Mouse (Mus musculus) c-Kit-positive CD71-positive TER-119-negative erythroid progenitor cells, embryonic 14.5 days (primary cell): Measurements from ENCODE around the gene Trarg1.

Experiments
- DNase-seq: peaks from one replicate; pipeline ENCODE4 v3.0.0-alpha.2; 2013; ENCODE audit warnings: low read depth

Gene Trarg1

DNA sequence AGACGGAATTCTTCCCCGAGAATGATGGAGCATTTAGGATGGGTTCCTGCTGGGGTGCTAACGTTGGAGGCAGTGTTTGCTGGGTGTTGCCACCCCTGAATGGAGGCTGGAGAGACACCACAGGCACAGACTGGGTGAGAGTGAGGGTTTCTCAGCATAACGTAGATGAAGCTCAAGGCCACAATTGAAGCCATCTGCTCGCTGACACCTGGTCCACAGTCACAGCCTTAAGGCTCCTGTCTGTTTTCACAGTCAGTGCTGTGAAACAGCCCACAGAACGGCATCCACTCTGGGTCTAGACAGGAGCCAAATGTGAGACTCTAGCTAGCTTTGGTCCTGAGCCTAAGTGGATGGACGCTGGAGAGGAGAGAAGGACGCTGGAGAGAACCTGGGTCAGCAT lies 5.4 kb upstream of the Trarg1 start:
- no peak for DNase-seq

DNA sequence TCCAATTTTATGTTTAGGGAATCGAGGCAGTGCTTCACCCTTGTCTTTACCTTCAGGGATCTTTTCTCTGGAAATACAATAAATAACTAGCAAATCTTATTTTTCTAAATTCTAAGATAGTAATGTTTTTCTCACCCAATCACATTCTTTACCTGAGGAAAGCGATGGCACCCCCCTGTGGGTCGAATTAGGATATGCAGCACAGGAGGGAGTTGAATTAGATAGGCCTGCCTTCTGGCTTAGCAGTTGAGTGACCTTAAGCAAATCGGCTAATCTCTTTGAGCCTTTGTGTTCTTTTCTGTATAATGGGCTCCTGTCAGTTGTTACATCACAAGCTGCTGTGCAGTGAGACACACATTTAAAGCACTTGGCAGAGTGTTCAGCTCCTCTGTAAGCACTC lies 4.9 kb upstream of the Trarg1 start:
- no peak for DNase-seq

GRCm38 (mm10) chr11:76685604-76686003 lies 6.0 kb downstream of the Trarg1 start:
- DNase-seq = no peak

- DNase-seq = no peak
These were observed 12.5 kb downstream of the Trarg1 start for GRCm38 (mm10) chr11:76692096-76692495.

GRCm38 (mm10) chr11:76695810-76696209 lies 16.2 kb downstream of the Trarg1 start:
- DNase-seq = no peak

DNA sequence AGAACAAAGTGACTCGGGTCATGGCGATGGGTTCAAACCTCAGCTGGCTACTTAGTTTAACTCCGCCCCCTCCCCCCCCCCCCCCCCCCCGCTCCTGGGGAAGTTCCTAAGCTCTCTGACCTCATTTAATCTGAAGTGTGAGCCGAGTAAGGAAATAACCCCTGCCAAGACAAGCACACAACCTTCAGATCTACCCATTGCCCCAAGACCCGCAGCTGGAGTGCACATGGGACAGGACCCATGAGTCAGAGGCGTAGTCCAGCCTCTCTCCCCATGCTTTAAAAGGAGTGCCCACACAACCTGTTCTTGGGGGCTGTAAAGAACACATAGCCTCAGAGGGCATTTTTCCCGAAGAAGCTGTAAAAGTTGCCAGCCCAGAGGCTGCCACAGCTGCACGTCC lies 20.0 kb downstream of the Trarg1 start:
- DNase-seq = no peak

DNA sequence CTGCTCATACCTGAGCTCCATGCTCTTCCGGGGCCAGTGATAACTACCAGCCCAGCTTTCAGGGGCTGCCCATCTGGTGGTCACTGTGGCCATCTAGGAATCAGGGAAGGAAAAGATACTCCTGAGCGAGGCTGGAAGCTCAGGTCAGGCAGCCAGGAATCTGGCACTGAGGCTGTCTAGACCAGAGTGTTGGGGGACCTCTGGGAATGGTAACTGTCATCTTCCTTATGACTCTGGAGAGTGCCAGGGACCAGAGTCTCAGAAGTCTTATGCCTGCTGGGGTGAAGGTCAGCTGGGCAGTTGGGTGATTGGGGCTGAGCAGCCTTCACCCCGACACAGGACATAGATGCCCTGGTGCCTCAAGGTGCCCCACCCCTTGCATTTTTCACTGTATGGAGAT lies 28.0 kb downstream of the Trarg1 start:
- DNase-seq = no peak

DNA sequence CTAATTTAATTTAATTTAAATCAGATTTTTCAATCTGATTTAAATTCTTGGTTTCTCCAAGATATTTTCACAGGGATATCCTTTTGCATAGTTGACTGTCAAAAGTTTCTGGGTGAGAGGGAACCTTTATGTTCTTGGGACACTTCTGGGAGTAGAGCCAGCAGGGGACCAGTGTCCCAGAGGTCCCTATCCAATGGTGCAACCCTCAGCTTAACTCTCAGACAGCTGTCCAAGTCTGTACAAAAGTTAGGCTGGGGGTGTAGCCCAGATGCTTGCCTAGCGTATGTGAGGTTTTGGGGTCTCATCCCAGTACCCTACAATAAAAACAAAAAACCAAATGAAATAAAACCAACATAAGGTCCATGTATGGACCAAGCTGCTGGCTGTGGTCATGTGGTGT lies 28.5 kb downstream of the Trarg1 start:
- no peak for DNase-seq

DNA sequence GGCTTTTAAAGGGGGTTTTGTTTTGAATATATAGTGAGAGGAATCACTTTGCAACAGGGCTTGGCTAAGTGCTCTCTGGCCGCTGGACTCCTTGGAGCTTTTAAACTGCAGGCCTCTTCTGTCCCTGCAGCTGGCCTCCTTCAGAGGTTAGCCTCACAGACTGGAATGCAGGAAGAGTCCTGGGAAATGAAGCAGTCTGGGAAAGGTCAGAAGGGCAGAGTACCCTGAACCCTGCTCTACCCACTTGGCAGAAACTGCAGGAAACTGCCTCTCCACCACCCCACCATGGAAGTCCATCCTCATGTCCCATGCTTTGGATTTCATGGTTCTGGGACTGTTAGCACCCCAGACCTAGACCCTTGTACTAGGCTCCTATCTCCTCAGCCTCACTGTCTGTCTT lies 29.3 kb downstream of the Trarg1 start:
- DNase-seq = no peak

GRCm38 (mm10) chr11:76709625-76710452 lies 30.2 kb downstream of the Trarg1 start:
- no peak for DNase-seq

- no peak for DNase-seq
These were observed 37.4 kb downstream of the Trarg1 start for GRCm38 (mm10) chr11:76717000-76717399.

DNA sequence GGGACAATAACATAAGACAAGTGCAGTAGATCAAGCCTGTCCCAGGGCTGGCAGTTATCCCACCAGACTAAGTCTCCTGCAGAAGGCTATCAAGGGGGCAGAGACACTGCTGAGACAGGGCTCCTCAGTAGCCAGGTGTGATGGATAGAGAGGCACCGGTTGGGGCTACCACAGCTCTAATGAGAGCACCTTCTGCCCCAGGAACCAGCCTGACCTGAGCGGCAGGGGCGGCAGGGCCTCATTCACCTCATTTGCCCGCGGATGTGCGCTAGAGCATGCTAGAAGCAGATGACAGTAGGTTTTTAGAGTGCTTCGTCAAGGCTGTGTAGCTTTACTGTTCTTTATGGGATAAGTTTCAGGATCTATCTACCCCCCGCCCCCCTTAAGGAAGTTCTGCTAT lies 44.3 kb downstream of the Trarg1 start:
- no peak for DNase-seq

GRCm38 (mm10) chr11:76728093-76728492 lies 48.5 kb downstream of the Trarg1 start:
- no peak for DNase-seq

DNA sequence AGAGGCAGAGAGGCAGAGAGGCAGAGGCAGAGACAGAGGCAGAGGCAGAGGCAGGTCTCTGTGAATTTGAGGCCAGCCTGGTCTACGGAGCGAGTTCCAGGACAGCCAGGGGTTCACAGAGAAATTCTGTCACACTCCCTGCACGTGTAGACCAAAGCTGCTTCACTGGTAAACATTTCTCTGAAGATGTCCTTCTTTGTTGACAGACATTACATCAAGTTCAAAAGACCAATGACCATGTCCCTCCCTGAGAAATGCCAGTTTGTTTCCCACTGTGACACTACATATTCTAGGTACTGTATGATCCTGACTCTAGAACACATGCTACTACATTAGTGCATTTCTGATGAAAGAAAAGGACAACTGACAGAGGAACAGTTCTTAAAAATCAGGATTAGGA lies 51.0 kb downstream of the Trarg1 start:
- DNase-seq = no peak

GRCm38 (mm10) chr11:76734560-76734959 lies 55.0 kb downstream of the Trarg1 start:
- no peak for DNase-seq

- no peak for DNase-seq
These were observed 56.2 kb downstream of the Trarg1 start for GRCm38 (mm10) chr11:76735753-76736324.

DNA sequence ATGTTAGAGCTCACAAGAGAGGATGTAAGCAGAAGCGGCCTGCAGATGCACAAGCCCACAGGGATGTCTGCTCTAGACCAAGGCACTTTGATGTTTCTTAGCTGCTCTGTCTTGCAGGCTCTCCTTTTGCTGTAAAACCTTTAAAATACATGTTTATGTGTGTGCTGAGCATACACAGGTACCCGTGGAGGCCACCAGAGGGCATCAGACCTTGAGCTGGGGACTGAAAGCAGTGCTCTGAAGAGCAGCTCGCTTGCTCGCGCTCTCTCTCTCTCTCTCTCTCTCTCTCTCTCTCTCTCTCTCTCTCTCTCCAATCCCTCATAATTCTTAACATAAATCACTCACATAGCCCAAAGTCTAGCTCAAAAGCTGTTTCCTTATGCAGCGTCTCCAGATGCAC lies 59.5 kb downstream of the Trarg1 start:
- no peak for DNase-seq

GRCm38 (mm10) chr11:76742511-76742910 lies 62.9 kb downstream of the Trarg1 start:
- no peak for DNase-seq

DNA sequence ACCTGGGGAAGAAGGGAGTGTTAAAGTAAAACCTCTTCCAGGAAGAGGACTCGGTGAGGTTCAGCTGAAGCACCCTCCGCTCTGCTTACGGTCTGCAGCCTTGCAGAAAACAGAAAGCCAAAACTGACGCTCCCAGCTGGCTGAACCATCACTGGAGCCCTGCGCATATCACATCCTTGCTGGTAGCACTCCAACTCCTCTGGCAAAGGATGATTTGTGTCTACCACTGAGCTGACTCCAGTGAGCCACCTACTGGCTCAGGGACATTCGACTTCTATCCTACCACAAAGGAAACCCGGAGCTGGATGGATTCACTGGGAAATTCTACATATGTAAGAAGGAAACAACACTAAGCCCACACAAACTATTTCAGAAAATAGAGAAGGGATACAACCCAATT lies 64.9 kb downstream of the Trarg1 start:
- no peak for DNase-seq

DNA sequence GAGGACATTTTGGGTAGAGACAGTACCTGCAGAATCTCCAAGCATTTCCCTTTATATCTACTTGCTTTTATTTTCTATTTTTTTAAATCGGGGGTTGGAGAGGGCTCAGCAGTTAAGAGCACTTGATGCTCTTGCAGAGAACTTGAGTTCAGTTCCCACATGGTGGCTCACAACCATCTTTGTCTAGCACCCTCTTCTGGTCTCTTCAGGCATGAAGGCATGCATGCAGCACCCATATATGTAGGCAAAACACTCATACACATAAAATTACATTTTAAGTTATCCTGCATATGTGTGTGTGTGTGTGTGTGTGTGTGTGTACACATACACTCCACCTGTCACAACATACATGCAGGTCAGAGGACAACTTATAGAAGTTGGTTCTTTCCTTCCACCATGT lies 66.3 kb downstream of the Trarg1 start:
- DNase-seq = no peak
